Mouse (Mus musculus) mature B cell (primary cell): ENCODE measurements around the gene Prox1.

Experiments used
- in situ Hi-C: fragments of 300-500 bp; cut with MboI; formaldehyde crosslinking; loops from 2 replicates; pipeline ENCODE4 v1.14.3; 2019

Prox1 gene

DNA sequence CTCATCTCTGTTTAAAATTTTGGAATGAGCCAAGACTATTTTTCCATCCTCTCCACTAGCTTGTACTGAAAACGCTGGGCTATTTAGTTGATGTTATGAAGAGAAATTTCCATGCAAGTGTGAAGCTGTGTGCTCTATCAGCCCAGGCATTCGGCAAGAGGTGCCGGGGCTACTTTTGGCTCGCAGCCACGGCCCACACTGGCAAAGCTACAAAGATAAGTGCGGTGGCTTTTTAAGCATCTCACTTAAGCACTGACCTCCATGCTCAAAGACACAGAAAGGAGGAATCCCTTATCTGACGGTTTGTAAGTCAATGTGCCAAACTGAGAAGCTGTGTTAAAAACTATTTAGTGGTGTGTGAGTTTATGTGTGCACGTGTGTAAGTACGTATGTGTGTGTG lies 26.9 kb downstream of the Prox1 start:
- in situ Hi-C loops: no loop called here

DNA sequence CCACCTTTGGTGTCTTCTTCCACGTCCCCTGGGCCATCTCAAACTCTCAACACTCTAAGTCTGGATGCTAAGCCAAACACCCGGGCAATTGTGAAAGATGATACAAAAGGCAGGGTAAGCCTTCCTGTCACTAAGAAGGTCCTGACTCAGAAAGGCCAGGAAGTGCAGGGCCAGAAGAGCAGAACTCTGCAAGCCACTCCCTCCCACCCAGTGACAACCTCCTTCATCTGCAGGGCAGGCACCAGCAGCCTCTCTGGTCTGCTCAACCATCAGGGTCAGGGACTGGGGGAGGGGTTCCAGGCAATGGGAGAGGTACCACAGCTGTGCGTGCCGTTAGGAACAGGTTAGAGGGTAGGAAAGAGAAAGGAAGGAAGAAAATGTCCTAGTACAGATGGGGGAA lies 27.9 kb downstream of the Prox1 start:
- in situ Hi-C loops: no loop called here

DNA sequence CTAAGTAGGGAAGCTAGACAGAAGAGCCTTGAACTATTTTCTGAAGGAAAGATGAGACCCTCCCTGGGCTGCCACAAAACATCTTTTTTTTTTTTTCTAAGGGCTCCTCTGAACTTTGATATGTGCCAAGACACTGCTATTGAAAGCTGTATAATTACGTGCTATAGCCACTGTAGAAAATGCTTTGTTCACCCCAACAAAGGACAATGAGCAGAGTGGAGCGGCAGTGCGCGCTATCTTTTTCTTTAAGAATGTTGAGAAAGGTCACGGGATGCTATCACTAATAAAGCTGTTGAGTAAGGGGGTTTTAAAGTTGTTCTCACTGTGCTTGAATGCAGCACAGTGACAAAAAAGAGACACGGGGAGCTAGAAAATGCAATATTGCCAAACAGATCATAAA lies 30.0 kb downstream of the Prox1 start:
- in situ Hi-C loops: no loop called here

DNA sequence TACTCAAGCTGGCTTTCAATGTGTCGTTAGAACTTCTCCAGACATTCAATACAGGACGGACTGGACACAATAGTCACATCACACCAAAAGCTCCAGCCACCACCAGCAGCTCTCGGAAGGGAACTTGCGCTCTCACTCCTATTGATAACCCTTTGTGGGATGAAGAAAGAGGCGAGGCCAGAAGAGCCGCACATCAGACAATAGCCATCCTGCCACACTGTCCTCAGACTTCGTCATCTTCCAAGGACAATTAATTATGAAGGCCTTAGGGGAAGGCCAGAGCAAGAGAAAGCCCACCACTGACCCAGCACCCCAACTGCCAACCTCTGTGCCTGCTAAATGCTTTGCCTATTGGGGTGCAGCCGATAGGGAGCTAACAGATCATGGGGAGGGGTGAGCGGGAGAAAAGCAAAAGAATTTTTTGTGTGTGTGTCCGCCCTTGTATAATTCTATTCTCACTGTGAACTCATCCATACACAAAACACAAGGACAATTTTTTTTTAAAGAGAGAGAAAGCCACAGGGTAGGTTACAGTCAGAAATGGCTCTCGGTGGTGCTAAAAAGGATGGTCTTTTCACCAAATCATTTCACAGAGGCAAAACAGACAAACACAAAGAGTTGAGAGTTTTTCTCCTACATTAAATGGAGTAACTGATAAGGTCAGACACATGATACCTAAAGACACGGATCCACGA lies 30.7 kb downstream of the Prox1 start:
- in situ Hi-C loops: no loop called here

DNA sequence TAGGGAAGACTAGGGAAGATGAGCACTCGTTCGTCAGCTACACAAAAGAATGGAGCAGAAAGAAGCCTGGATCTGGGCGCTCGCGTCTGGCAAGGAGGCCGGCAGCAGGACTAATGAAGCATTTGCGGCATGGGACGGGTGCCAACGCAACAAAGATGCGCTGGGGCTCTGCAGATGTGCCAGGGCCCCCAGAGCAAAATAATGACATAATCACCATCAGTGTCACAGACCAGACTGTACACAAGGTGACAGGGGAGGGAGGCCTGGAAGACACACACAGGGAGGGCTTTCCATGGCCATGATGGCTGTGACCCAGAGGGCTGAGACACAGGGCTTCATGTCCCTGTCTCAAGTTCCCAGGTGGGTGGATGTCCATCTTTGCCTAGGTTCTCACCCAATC lies 32.6 kb downstream of the Prox1 start:
- in situ Hi-C loops: no loop called here

DNA sequence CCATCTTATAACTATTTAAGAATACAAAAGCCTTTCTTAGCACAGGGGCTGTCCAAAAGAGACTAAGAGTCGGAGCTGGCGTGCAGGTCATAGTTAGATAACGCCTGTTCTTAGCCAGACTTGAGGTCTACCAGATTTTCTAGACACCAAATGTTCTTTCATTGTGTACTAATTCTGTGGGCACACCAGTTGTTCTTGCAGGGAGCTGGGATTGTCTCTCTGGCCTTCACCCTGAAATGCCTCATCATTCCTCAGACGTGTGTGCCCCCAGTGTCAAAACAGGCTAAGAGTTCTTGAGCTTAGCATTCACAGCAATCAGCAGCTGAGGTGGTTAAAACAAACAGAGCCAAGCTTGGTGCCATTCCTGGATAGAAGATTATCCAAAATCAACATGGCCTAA lies 37.6 kb downstream of the Prox1 start:
- in situ Hi-C loops: no loop called here

DNA sequence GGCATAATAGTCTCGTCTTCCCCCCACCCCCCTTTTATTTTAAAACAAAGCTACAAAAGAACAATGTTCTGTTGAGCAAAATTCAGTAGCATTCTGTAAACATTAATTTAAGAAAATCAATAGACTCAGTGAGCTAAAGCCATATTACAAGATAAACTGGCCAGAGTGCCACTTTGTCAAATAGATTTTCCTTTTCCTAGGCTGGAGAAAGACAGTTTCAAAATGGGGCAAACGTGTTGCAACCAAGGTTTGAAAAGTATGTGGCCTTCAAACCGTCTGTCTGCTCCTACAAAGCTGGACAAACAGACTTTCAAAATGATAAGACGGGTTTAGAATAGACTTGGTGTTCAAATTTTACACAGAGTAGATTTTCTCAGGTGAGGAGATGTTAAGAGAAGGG lies 39.6 kb downstream of the Prox1 start:
- in situ Hi-C loops: no loop called here

DNA sequence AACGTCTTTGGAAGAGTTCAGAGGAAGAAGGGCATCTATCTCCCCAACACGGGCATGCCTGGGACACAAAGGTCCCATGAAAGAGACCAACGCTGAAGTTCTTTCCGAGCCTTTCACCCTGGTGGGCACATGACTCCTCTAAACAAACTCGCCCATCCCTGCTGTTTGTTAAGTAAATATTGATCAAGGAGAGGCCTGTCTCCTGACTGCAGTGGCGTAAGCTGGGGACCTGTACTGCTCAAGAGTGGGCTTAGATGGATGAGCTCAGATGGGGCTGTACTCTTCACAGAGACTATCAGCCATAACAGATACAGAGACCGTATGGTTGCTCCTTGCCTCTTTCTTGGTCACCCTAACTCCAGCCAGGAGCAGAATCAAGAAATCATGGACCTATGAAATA lies 41.0 kb downstream of the Prox1 start:
- in situ Hi-C loops: no loop called here

DNA sequence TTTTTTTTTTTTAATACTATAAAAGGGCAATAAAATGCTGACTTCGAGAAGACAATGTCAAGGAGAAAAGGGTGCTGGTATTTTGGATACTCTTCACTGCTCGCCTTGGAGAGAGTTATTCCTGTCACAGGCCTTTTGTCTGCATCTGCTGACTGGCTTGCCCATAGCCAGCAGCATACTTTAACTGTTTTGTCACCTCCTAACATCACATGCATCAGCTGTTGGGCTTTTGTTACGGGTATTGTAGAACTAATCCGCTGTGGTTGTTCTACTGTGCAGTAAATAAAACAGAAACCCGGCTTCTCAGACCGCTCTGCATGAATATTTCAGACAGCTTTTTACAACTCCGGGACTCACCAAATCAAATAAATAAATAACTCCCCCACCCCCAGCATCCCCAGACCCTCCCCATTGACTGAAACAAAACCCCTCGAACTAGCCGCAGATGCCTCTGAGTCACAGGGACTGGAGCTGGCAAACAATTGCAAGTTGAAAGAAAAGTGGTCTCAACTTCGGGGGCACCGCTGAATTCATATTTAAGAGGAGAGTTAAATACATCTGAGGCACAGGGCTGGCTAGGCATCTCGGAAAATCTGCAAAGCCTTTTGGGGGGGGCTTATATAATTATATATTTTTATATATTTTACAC lies 41.7 kb downstream of the Prox1 start:
- in situ Hi-C loops: no loop called here

DNA sequence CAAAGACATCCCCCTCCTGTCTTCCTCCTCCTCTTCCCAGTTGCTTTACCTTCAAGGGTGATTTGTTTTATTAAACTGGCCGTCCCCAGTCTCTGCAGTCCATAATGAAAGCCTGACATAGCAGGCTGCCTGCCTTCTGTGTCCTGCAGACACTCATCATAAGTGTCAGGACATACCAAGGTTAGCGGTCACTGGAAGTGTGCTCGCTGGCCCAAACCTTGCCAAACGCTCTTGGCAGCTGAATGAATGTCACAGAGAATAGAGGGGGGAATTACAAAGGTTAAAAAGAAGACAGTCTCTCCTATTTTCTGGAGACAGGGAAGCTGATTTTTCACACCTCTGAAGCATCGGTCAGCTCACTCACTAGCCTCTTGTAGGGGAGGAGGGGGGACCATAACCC lies 42.6 kb downstream of the Prox1 start:
- in situ Hi-C loops: no loop called here

DNA sequence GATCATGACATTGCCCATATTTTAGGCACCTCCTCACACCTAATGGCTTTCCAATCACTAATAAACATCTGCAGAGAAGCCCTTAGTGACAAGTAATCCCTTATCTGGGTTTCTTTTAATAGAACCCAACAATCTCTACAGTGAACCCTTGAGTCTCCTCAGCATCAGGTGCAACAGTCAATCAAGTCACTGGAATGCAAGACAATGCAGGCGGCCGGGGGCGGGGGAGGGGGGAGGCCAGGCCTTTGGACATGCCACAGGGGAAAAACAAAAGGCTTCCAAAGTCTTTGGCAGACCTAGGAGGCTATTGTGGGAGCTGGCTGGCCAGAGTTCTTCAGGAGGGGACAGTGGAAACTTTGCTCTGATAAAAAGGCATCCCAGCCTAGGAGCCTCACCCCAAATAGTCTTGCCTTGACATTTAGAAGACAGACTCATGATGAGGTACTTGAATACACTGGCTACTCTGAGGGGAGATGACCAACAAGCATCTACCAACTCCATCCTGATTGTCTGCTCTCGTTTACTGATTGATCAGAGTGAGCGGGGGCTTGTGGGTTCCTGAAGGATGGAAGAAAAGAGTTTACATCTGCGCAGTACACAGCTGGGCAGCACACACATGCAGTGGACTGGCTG lies 43.2 kb downstream of the Prox1 start:
- in situ Hi-C loops: no loop called here

DNA sequence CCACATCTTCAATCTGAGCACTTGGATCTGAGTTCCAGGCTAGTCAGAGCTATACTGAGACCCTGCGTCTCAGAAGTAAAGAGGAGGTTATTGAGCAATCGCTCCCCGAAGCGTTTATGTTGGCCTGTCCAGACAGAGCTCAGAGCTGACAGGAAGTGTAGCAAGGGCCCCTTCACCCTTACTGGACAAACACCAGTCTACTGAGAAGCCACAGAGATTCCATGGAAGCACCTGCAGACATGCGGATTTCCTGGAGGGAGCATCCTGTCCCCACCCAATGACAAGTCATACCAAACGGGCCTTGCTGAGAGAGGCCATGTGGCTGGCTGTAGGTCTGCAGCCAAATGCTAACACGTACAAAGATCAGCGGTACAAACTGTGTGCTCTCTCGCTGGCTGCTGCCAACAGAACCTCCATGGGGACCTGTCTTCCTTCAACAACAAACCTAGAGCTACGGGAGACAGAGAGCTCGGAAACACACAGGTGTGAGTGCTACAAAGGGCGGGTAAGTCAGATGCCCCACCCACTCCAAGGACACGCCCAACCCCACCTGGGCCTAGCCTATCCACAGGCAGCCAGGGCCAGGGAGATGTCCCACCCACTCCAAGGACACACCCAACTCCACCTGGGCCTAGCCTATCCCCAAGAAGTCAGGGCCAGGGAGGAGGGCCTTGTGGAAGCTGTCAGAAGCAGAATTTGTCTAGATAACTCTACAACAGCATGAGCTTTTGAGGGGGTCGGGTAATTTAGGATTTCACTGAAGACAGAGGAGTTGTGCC lies 45.4 kb downstream of the Prox1 start:
- in situ Hi-C loops: no loop called here

DNA sequence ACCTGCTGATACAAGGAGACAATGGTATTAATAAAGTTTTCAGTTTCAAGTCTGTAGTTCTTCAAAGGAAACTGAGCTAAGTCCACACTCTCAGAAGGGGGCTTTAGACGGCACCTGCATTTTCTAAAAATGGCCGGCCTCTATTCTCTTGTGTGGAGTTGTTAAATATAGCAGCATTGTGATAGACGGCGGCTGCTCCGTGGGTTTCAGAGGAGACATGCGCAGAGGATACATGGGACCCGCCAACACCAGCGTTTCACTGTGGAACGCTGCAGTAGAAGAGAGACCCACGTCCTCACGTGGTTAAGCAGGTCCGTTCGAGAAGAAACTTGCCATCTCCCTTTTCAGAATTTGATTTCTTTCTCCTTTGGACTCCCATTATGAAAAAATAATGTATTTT lies 47.1 kb downstream of the Prox1 start:
- in situ Hi-C loops: no loop called here

DNA sequence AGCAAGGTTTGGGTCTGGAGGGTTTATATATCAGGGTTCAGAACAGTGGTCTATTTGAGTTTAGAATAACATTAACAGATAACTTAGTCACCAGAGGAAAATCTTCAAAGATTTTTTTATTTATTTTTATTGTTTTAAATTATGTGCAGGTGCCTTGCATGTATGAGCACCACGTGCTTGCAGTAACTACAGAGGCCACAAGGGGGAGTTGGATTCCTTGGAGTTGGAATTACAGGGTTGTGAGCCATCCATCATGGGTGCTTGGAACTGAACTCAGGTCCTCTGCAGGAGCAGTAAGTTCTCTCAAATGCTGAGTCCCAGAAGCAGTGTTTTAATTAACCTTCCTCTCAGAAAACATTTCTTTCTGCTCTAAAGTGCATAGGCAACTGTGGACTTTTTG lies 54.5 kb downstream of the Prox1 start:
- in situ Hi-C loops: no loop called here

DNA sequence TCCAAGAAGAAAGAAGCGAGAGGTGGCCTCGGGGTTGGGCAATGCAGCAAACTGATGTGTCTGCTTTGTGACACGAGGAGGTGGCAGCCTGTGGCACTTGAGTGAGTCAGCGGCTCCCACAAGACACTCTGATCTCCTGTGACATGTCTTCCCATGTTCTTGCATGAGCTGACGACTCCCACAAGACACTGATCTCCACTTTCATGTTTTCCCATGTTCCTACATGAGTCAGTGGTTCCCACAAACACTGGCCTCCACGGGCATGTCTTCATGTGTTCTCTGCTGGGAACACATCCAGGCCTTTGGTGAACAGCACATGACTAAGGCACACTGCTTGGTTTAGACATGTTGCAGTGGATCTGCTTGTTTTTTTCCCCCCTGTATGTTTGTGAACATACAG lies 58.8 kb downstream of the Prox1 start:
- in situ Hi-C loops: no loop called here

DNA sequence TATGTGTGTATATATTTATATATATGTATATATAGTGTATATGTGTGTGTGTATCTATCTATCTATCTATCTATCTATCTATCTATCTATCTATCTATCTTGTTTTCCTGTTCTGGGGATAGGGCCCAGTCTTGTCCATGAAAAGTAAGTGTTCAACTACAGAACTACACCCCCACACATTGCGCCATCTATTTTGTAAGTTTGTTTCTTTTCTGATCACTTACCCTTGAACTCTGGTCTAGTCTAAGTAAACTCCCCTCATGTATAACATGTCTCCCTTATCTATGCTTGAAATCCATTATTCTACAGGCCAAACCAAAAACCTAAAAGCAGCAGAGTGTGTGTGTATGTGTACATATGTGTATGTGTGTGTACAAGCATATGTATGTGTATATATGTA lies 62.9 kb downstream of the Prox1 start:
- in situ Hi-C loops: no loop called here

DNA sequence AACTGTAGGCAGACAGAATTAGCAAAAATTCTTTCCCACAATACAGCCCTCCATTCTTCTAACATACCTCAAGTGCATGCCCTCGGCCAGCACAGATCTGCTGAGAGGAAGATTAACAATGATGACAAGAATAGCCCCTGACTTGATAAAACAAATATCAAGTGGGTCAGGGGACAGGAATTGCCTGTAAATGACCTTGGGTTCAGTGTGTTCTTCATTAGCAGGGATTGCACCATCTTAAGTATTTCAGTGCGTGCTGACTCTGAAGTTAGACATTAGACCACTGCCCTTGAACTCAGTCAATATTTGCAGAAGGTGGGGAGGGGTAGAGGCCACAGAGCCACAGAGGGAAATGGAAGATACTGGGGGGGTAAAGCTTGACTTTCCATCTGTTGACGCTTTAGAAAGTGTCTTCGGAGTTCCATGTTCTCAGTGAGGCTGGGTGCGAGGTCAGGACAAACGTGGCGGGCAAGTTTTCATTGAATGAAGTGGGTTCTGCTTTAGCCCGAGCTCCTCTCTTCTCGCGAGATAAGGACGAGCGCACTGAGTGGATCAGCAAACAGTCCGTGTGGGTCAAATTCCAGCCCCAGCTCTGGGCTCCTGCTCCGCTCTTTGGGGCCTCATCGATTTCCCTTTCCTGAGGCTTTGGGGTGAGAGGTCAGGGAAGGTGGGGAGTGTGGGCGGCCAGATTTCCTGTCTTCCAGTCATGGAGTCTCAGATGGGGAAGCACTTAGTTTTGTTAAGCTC lies 63.7 kb downstream of the Prox1 start:
- in situ Hi-C loops: no loop called here

DNA sequence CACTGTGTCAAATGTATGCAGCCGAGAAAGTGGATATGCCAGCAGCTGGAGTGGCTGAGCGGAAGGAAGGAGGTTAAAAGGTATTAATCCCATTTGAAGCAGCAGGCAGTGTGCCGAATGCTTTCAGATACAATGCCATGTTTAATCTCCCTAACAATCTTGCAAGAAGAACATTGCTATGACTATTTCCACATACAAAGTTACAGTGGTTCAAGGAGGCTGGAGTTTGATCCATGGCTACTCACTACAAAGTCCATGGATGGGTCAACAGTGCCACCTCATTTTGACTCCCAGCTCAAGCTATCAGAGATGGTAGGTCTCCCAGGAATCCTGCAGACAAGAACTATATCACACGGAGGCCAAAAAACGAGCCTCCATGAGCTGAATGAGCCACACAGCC lies 64.5 kb downstream of the Prox1 start:
- in situ Hi-C loops: no loop called here

DNA sequence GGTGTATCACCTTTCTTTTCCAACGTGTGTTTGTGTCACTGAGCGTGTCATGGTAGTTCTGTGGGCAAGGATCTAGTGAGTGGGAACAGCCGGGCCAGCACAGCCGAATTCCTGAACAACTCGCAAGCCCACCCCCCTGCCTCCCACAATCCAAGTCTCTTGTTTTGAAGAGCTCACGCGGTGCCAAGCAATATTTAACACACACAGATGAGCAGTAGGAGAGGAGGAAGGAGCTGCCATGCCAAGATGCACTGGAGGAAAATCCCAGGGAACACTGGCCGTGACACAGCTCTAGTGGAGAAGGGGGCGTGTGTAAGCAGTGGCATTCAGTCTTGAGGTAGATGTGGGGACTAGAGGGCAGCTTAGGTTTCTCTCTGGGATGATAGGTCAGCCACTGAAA lies 77.2 kb downstream of the Prox1 start:
- in situ Hi-C loops: no loop called here

DNA sequence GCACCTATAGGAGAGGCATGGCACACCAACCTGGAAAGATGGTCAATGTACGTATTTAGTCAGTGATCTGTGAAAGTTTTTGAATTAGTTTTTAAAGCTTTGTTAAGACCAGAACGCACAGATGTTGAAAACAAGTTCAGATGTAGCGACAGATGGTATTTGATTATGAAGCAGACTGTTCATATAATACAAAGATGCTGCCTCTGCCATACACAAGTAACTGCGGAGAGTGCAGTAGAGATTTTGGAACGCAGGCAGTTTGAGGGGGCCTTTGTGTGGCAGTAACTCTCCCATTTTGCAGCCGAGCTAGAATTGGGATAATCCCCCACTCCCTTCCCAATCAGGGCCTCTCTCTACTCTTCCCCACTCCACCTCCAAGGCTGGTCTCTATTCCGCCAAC lies 78.4 kb downstream of the Prox1 start:
- in situ Hi-C loops: no loop called here

DNA sequence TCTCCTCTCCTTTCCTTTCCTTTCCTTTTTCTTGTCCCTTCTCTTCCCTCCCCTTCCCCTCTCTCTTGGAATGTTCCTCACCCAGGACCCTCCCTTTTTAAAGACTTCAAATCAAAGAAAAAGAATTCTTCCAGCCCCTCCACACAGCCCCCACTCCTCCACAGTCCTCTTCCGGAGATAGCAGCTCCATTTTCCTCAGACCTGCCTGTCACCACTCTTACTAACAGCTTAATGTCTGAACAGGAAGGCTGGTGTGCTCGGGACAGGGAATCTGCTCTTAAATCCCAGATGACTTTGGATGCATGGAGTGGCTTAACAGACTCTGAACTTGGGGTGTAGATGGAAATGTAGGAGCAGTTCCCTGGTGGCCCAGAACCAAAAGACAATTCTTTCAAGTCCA lies 81.6 kb downstream of the Prox1 start:
- in situ Hi-C loops: no loop called here

DNA sequence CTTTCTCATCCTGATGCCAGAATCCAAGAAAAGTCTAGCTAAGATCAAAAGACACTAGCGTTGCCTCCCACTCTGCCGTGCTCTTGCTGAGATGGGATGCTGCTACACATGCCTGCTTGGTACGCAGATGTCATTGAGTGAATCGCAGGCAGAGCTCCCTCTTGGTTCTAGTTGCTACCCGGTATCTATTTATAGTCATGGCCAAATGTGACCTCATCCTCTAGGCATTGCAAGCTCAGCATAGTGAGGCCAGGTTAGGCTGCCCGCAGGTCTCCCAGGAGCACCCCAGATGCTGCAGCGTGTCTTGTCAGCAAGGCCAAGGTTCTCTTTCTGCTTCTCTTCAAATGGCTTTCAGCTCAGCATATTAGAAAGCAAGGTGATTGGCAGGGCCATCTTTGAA lies 84.8 kb downstream of the Prox1 start:
- in situ Hi-C loops: no loop called here
